Mouse (Mus musculus): Measurements from ENCODE around the gene Sh3bp4.
A peak's percentile ranks its signal among the peaks of the same experiment; 100 is the strongest.

The Sh3bp4 gene

DNA sequence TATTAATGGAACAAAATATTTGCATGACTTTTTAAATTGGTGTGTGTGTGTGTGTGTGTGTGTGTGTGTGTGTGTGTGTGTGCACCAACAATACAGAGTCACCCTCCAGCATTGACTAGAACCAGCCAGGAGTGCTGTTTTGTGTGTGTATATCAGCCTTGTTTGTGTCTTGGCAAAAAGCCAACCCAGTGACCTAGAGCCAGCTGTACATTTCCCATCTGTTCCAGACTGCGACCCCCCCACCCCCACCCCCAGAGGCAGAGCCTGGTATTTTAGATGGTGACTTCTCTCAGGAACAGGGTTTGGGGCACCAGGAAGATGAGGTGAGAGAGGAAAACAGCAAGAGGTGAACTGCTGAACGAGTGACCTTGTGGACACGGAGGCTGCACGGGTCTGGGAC, 24.2 kb downstream of the Sh3bp4 start:
- no peak for DNase-seq

DNA sequence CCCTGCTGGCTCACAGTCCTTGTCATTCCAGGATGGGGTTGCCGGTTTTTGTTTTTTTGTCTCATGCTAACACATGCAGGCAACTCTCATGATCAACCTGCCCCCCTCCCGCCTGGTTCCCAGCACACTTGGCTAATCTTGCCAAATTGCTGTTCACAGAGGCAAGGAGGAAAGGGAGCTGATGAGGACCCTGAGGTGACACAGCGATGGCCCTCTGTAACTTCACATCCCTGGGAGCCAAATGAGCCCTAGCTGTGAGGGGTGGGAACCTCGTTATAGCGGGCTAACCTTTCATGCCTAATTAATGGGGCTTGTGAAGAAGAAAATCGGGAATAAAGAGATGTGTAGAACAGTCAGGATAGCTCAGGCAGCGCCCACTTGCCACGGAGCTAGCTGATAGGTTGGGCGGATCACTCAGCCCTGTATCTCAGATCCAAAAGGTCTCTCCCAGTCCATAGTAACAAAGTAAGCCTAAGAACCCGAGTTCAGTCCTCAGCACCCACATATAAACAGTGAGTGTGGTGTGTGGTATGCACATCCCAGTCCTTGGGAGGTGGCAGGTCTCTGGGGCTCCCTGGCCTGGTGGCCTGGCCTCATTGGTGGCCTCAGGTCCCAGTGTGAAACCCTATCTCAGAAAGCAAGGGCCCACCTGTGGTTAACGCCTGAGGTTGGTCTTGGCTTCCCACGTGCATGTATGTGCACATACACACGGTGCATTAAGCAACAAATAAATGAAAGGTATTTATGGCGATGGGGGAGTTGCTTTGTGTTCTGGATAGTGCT, 25.6 kb downstream of the Sh3bp4 start:
- no peak for DNase-seq

DNA sequence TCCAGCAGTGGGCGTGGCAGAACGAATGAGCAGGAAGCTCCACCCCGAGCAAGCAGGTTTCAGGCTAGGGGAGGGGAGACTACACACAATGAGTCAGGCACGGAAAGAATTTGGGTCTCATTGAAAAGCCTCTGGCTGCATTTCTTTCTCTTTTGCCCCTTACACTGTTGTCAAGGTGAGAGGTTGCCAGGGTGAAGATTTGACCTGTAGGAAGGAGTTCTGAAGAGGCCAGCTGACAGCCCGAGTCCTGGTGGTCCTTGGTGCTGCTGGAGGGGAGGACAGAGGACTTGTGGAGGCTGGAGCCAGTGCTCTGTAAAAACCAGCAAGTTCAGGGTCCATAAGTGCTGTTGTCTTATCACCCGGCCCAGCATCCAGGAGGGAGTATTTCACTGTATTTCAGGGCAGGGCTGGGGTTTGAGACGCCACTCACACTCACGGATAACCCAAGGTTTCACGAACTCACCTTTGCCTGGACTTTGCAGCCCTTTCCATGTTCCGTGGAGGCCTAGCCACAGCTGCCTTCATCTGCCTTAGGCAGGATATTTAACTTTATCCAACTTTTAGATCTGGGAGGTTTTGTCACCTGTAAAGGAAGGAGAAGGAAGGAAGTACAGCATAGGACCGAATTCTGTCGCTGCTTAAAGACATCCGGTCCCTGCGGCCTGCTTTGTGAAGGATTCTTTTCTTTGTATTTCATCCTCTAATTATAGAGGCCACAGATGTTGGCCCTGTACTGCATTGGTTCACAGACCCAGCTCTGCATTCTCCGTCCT, 32.2 kb downstream of the Sh3bp4 start:
- no peak for DNase-seq

DNA sequence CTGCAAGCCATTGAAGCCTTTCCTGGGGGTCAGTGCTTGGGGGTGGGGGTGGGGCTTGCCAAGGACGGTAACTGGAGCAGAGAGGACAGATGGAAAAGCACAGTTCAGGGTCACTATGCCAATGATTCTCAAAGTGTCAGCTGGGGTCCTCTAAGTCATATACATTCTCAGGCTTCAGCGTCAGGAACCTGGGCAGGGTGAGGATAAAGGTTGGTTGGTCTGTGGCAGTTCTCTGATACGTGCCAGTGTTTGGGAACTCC, 32.7 kb downstream of the Sh3bp4 start:
- no peak for DNase-seq

DNA sequence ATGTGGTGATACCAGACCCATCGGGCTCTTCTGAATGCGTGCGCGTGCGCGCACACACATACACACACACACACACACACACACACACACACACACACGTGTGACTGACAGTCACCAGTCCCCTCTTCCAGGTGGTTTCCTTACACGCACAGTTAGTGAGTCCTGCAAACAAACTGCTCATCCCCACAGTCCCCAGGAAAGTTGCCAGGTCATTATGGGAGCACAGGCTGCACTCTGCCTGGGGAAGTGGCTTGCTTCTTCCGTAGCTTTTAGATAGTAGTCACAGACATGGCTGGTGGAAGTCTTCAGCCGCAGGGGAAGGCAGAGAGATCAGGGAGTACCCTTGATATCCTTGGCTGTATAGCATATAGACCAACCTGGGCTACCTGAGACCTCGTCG, 33.3 kb downstream of the Sh3bp4 start:
- DNase-seq, result no peak

DNA sequence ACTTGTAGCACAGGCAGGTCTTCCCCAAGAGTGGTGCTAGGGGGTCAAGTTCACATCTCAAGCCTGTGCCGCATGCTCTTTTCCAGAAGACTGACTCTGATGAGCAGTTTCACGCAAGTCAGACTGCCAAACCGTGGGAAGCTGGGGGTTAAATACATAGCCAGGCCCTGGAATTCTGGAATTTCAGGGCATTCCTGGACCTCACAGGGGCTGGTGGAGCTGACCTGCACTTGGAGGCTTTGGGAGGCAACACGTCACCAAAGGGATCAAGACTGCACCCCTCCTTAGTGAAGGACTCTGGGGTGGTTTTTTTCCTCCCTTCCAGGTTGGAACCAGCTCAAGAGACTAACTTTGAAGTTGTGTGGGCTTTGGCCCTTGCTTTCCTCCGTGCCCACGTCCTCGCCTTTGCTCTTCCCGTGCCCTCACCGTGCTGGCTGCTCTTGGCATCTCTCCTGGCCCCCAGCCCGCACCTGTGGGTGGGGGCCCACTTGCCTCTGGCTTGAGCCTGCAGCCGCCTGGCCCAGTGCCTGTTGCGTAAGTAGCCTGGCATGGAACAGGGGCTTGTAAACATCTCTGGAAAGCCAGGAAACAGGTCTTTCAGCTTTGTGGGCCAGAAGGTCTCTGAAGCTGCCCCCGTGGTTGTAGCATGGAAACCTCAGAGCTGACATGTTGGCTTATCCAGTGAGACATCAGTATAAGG, 34.0 kb downstream of the Sh3bp4 start:
- no peak for DNase-seq

DNA sequence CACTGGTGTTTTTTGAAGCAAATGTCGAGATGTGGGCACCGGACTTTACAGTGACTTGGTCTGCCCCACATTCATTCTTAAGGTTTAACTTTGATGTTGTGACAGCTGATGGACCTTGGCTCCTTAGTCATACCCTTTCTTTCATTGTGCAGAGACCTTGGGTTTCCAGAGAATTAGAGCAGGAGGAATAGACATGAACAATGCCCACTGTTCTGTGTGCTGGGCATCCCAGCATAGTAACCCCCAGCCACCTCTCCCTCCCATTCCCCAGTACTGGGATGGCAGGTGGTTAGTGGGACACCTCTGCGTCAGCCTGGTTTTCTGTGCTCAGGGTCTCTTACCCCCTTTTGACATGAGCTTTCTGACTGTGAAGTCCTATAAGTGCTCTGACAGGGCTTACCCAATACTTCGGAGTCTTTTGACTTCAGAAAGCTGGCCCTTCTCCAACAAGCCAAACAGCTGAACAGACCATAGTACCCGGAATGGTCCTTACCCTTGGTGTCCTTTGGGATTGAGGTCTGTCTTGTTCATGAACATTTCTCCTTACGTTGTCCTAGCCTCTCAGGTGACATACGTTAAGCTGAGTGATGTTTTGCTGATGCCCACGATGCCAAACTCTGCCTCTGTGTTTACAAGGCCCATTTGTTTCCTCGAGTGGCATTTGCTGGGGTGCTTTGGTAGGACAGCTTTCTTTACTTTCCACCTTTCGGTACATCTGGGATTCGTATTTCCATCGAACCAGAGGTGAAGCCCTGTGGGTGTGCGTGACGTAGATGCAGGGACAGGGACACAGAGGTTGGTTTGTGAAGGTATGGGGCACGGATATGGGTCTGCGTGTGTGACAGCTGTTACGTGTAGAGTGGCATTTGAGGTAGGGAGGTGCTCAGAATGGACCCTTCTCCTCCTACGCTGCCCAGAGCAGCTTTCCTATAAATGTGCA, 35.9 kb downstream of the Sh3bp4 start:
- no peak for DNase-seq

DNA sequence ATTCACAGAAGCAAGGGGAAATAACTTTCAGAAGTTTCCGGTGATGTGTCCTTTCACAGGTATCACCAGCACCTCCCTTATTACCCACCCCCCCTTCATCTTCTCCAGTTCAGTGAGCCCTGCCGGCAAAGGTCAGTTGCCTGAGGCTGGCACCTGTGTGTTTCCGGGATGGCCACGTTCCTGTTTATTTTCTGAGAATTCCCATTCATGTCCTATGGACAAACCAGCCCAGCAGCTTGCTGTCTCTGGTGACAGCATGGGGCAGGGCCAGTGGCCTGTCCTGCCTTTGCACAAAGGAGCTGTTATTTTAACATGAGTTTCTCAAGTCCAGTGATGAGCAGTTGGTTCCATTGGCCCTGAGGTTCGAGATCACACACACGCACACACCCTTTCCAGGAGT, 37.3 kb downstream of the Sh3bp4 start:
- no peak for DNase-seq

DNA sequence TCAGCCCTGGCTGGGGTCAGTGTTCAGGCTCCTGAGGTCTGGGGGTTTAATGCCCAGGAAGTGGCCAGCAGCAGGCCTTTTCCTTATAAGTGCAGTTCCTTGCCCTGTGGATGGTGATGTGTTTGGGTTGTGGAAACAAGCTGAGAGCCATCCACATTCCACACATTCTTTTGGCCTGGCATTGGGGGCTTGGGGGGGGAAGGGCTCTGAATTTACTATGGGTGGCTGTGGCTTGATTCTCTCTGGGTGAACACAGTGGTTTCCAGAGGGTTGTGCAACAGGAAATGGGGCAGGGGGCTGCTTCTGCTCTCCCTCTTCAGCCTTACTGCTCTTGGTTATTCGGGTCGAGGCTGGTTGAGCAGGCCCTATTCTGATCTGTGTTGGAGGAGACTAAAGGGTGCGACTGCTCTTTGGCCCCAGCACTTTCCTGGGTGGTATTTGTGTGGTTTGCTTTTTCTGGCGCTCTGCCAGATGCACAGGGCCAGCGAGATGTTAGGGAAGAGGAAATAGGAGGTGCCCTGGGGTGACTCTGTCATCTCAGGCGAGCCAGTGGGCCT, 38.2 kb downstream of the Sh3bp4 start:
- DNase-seq, result peak; percentile 59

DNA sequence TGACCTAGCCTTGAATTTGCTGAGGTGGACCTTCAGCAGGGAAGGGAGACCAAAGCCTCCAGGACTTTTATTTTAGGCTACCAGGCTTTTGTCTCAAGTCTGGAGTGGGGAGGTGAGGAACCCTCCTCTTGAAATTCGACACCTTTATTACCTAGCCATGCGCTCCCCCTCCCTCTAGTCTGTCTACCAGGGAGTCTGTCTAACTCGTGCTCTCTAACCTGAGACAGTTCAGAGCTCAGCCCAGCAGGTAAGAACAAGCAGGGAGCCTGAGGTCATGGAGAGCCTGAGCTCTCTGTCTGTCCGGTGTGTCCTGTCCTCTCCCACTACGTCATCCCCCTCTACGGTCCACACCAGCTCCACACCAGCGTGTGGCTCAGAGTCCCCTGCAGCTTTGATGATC, 39.6 kb downstream of the Sh3bp4 start:
- DNase-seq, result no peak

DNA sequence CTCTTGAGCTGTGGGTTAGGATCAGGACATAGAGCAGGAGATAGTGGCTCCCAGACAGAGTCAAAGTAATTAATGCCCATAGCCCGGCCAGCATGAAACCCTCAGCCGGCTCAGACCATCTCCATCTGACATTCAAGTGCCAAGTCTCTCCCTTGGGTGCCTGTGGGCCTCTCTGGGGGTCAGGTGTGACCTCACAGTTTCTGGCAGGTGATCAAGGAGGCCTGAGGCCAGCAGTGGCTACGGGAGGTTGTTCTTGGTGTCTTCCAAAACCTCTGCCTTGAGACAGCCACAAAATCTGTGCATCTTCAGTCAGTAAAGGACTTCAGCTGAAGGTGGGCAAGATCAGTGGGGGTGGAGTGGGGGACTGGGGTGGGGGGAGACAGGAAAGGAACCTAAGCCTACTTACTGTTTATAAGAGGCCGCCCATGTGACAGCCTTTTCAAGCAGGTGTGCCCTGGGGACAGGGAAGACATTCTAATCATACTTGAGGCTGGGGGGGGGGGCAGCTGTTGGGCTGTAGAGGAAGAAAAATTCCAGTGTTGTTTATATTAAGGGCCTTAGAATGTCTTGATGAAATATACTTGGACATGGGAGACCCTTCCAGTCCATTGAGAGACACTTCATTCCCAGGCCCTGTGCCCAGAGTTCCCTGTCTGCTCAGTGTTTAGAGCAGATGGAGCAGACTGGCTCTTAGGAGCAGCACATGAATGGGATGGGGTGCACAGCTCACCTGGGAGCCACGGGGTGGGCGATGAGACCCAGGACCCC, 40.7 kb downstream of the Sh3bp4 start:
- DNase-seq, result no peak

DNA sequence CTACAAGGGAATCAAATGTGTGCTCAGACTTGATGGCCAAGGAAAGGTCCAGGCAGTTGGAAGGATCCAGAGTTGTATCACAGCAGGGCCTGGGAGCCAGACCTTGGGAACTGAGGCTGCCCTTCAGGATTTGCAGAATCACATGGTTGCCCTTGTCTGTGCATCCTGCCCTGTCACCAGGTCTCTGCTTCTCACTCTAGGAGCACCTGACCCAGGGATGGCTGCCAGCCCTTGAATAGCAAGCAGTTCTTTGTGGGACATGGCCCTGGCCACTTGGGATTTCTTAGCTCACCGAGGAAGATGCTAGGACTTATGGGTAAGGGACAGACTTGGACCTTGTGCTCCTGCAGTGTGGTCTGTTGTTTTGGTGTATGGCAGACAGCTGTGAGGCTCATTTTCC, 42.3 kb downstream of the Sh3bp4 start:
- DNase-seq, result no peak

DNA sequence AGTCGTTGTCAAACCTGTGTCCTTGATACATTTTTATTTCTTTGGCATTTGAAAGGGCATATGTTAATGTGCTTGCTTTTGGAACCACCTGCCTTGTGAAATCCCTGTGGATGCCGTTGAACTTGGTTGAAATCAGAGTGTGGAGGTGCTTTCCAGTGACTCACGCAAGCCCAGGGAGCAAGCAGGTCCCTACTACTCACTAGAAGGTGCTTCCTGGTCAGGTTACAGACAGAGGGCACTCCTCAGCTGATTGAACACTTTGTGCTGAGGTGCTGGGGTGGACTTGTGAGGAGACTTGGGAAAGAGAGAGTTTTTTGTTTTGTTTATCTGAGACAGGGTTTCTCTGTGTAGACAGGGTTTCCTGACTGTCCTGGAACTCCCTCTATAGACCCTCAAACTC, 43.5 kb downstream of the Sh3bp4 start:
- no peak for DNase-seq

DNA sequence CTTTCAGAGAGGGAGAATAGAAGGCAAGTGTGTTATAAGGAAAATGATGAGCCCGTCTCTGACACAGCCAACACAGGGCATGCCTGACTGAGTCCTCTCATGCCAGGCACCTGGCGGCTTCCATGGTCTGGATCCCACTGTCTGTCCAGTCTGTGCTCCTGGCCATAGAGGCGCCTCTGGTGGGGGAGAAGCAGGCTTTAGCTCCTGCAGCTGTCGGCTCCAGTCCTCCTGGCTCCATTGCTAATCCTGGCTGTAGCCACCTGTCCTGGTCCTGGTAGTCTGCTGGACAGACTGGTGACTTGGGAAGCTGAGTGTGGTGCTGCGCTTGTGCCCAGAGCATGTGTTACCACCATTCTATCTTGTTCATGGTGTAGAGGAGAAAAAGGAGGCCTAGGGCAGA, 46.8 kb downstream of the Sh3bp4 start:
- no peak for DNase-seq

DNA sequence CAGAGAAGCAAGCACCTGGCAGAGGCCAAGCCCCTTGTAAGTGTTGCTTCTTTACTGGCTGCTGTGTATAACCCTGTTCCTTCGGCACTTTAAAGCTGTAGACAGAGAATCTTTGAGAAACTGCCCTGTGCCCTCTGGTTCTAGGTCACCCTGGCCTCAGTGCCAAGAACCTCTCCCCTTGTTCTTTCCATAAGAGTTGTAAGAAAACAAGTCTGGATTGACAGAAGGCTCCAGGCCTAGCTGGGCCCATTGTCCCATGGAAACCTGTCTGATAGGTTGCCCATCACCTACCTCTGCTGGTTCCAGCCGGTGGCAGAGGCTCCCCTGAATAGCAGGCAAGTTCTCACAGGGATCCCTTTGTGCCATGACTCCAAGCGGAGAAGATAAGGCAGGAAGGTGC, 47.9 kb downstream of the Sh3bp4 start:
- DNase-seq, result no peak

DNA sequence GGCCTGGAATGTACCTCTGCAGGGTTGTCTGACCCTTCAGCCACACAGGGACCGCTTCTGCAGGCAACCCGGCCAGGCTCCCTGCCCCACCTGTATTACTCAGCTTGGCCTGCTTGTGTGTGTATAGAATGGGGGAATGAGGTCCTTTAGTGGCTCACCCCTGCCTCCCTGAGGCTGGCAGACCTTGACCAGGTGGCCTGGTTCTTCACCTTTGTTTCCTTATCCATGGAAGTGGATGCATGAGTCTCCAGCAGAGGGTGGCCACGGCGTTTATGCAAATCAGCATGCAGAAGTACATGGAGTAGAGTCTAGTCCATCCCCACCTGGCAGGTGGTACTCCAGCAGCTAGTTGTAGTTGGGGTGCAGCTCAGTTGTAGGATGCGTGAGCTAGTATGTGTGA, 48.6 kb downstream of the Sh3bp4 start:
- DNase-seq, result no peak

DNA sequence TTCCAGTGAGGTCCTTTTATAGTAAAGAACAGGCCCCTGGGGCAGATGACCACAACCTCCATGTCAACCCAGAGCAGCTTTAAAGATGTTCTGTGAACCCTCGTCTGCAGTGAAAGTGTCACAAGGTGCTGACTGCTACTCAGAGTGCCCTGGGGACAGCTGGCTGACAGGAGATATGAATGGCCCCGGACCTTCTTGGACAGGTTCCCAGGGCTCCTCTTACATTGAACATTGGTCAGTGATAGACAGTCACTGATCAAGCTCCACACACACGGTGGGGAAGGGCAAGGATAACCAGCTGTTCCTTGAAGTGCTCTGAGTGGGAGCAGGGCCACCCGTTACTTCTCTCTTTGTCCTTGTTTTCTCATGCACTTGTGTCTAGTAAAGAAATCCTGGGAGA, 50.1 kb downstream of the Sh3bp4 start:
- DNase-seq, result no peak

DNA sequence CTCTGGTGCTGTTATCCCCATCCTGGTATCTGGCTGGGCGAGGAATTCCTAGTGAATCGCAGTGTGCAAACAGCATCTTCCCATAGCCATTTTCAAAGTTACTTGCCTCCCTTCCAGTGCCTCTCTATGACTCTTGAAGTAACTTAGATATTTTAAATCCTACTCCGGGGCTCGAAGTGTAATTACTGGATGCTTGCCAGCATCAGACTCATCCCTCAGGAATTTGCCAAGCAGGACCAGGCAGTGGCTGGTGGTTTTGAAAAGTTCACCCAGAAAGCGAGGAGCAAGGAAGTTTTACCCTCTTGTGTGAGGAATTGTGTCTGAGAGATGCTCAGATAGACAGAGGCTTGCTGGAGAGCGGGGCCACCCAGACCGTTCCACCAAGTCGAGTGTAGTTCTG, 51.3 kb downstream of the Sh3bp4 start:
- no peak for DNase-seq

DNA sequence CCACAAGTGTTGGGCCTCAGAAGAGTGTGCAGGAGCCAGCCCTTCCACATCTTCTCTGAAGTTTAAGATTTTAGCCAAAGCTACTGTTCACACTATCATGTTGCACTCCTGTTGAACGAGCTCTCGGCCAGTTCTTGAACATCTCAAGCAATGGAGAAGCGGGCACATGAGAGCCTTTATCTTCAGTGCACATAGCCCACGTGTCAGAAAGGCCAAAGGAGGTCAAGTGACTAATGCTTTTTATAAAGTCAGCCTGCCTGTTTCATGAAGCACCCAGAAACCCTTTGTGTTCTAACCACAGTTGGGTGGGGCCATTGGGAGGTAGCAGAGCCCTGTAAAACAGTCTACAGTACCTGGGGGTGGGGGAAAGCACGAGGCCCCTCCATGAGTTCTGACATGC, 52.2 kb downstream of the Sh3bp4 start:
- no peak for DNase-seq

DNA sequence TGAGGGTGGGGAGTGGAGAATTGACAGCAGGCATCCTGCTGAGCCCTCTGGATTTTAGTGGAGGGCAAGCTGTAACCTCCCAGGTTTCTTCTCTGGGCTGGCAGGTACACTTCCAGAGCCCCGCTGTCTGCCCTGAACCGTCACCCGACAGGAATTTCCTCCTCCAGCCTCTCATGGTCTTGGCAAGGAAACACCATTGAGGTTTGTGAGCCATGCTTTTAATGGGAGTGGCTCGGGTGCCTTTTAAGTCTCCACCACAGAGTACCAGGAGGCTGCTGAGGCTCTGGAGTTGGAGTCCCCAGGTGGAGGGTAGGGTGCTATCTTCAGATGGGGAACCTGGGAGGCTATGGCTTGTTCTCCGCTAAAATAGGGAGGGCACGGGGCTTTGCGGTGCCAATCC, 53.9 kb downstream of the Sh3bp4 start:
- no peak for DNase-seq

DNA sequence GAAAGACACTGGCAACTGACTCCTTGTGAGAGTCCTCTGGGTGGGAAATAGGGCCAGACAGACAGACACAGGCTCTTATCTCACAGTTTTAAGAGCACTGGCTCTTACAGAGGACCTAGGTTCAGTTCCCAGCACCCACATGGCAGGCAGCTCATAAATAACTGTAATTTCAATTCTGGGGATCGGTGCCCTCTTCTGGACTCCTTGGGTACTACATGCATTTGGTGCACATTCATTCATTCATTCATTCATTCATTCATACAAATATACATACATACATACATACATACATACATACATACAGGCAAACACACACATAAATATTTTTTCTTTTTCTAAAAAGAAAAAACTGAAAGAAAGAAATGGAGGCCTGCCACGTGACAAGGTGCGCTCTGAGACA, 56.9 kb downstream of the Sh3bp4 start:
- DNase-seq, result no peak

DNA sequence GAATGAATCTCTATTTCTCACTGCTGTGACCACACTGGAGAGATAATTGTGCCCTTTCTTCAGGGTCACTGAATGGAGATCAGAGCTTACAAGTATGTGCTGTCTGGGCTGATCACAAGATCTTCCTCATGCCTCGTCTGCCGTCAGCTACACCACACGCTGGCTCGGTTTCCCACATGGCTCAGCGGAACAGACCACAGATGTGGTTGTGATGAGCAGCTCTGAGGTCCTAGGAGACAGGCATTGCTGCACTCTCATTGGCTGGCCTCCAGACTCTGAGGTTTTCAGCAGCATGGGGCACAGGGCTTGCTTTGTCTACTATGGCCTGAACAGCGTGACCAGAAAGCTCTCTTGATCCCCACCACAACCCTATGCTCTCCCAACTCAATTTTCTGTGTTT, 60.2 kb downstream of the Sh3bp4 start:
- DNase-seq, result no peak
